Mouse (Mus musculus) myocyte (in vitro differentiated cells): ENCODE results near the gene Stk39.

Source experiments
- CEBPB ChIP-seq: IDR thresholded peaks from 2 replicates; pipeline ENCODE4 v1.6.1; 2011; ENCODE audit warnings: mild to moderate bottlenecking, moderate library complexity; ENCODE audit not compliant: poor library complexity, insufficient read depth, severe bottlenecking
- POLR2A ChIP-seq: IDR thresholded peaks from one replicate; pipeline ENCODE4 v1.6.1; 2011; ENCODE audit warnings: low read depth, mild to moderate bottlenecking, control low read depth, moderate library complexity; ENCODE audit not compliant: insufficient read length
- TCF12 ChIP-seq: IDR thresholded peaks from one replicate; pipeline ENCODE4 v1.6.1; 2011; ENCODE audit warnings: mild to moderate bottlenecking, control low read depth; ENCODE audit not compliant: poor library complexity, insufficient read depth, severe bottlenecking

DNA sequence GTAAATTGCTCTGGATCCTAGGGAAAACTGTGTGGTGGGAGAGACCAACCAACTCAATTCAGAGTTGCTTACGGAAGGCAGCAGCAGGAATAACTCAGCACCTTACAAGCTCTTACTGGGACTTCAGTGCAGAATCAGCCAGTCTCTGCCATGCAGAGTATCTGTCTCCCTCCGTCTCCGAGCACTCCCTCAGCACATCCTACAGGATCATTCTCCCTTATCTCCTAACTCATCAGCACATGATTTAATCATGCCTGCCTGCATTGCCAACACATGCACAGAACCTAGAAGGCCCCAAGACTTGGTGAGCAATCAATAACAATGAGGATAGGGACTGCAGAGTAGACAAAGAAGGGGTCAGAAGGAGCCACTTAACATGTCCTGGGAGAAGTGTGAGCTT lies 2.6 kb downstream of the Stk39 start:
- TF ChIP-seq TCF12 (no peak), POLR2A (no peak), CEBPB (no peak)
